Mouse (Mus musculus): ENCODE measurements around the gene Hist1h4a. TPM values are rescaled to one million over a fixed set of nuclear protein-coding genes. Genes with fewer than 3 reads are reported as not detected.
A peak's percentile ranks its signal among the peaks of the same experiment; 100 is the strongest.
"Not testable (repeated sequence)": the region's sequence is repeated elsewhere in the genome, so short reads cannot be mapped to it uniquely, and the experiment has no call there.

The Hist1h4a gene
- polyA plus RNA-seq, 1 experiment from 2014 or later = 1.1 TPM

GRCm38 (mm10) chr13:23764324-23765171 is 3.5 kb upstream of the Hist1h4a start:
- Histone ChIP-seq H3K27me3 (no peaks in the 10 kb centered on the region), H3K9me3 (no peaks in the 10 kb centered on the region), H3K27ac (replicated peaks) (peak overlapping the region; percentile 90), H3K4me2 (peak overlapping the region; percentile 79), H3K4me1 (replicated peaks) (peaks cover 29% of the 10 kb centered on the region), H3K9ac (peak overlapping the region; percentile 80), H3K4me3 (peak overlapping the region; percentile 59), H3K36me3 (no peaks in the 10 kb centered on the region)
- ATAC-seq (ENCODE audit: low read depth) = no peak
- WGBS = 31% methylated on average over 12 of the region's 12 CpGs

- H3K4me3 ChIP-seq = peak within 1 kb of the TSS; percentile 59
- H3K9ac ChIP-seq = peak within 1 kb of the TSS; percentile 80
- ATAC-seq (ENCODE audit: low read depth) = peak; percentile 74
Measured at GRCm38 (mm10) chr13:23763586-23764323, 2.7 kb upstream of the Hist1h4a start, which contains the start of gene Hist1h1a. Gene Hist1h1a, plus strand, starts transcription at chr13:23763666.

DNA sequence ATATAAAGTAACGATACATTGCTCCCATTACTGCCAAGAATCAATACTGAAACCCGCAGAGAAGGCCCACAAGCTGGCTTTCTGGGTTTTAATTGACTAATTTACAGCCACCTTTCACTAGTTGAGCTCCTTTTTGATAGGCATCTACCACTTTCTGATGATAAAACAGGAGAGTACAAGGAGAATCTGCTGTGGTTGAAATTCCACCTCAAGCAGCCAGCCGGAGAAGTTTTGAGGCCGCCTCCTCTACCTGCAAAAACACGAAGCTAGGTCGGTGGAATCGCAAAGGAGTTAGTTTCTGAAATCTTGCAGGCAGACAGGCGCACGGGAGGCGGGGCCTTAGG is 2.2 kb upstream of the Hist1h4a start:
- peaks cover 29% of the 10 kb centered on the region for H3K4me1 ChIP-seq (replicated peaks)
- ATAC-seq (ENCODE audit: low read depth) = no peak
- peak overlapping the region; percentile 90 for H3K27ac ChIP-seq (replicated peaks)
- peak overlapping the region; percentile 79 for H3K4me2 ChIP-seq
- peak overlapping the region; percentile 59 for H3K4me3 ChIP-seq
- no peaks in the 10 kb centered on the region for H3K27me3 ChIP-seq
- H3K36me3 ChIP-seq = no peaks in the 10 kb centered on the region
- under 1% methylated on average over 10 of the region's 10 CpGs for WGBS
- H3K9ac ChIP-seq = peak overlapping the region; percentile 47
- H3K9me3 ChIP-seq = no peaks in the 10 kb centered on the region

More at GRCm38 (mm10) chr13:23763586-23764323, 2.7 kb upstream of the Hist1h4a start, which contains the start of gene Hist1h1a:
- H3K4me1 ChIP-seq (replicated peaks) = peaks cover 29% of the 10 kb centered on the region
- H3K36me3 ChIP-seq = no peaks in the 10 kb centered on the region
- 3% methylated on average over 34 of the region's 34 CpGs for WGBS
- H3K27ac ChIP-seq (replicated peaks) = peak within 1 kb of the TSS; percentile 90
- H3K27me3 ChIP-seq = no peaks in the 10 kb centered on the region
- no peaks in the 10 kb centered on the region for H3K9me3 ChIP-seq
- peak within 1 kb of the TSS; percentile 79 for H3K4me2 ChIP-seq

DNA sequence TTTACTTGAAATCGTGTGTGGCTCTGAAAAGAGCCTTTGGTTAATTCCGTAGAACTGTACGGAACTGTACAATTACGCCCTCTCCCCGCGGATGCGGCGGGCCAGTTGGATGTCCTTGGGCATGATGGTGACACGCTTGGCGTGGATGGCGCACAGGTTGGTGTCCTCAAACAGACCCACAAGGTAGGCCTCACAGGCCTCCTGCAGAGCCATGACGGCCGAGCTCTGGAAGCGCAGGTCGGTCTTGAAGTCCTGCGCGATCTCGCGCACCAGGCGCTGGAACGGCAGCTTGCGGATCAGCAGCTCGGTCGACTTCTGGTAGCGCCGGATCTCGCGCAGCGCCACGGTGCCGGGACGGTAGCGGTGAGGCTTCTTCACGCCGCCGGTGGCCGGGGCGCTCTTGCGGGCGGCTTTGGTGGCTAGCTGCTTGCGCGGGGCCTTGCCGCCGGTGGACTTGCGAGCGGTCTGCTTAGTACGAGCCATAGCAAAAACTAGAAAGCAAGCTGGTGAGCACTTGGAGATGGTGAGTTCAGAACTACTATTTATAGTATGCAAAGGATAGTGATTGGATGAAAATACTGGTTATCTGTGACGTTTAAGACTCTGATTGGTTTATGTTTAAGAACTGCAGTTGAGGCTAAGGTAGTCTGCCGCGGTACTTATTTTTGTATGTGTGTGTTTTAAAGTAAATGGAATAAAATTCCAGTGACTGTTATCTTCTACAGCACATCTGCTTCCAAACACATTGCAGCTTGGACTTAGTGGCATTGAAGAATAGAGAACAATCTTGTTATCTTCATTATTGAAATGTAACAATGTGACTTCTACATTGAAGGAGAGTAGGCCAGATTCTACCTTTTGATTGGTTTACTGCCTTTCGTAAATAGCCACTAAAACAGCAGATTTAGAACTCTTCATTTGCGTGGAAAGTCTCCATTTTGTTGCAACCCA is 1.1 kb upstream of the Hist1h4a start, which contains the start of gene Hist1h3a:
Gene Hist1h3a (minus strand): TSS at position 516 of the 951 bp plus-strand sequence.
- not testable (repeated sequence) for H3K9me3 ChIP-seq, H3K36me3 ChIP-seq, H3K27me3 ChIP-seq
- peak; percentile 63 for ATAC-seq (ENCODE audit: low read depth)
- peak within 1 kb of the TSS; percentile 90 for H3K27ac ChIP-seq (replicated peaks)
- peak within 1 kb of the TSS; percentile 62 for H3K9ac ChIP-seq
- peaks cover 34% of the 10 kb centered on the region for H3K4me1 ChIP-seq (replicated peaks)
- under 1% methylated on average over 28 of the region's 52 CpGs for WGBS
- peak within 1 kb of the TSS; percentile 79 for H3K4me2 ChIP-seq
- H3K4me3 ChIP-seq = peak within 1 kb of the TSS; percentile 59

- no peaks in the 10 kb centered on the region for H3K9me3 ChIP-seq
- peak overlapping the region; percentile 79 for H3K4me2 ChIP-seq
- H3K9ac ChIP-seq = peak overlapping the region; percentile 60
- ATAC-seq (ENCODE audit: low read depth) = peak; percentile 21
- H3K36me3 ChIP-seq = no peaks in the 10 kb centered on the region
- H3K27me3 ChIP-seq = no peaks in the 10 kb centered on the region
- peak overlapping the region; percentile 90 for H3K27ac ChIP-seq (replicated peaks)
- 1% methylated on average over 23 of the region's 27 CpGs for WGBS
- peak overlapping the region; percentile 59 for H3K4me3 ChIP-seq
- peaks cover 34% of the 10 kb centered on the region for H3K4me1 ChIP-seq (replicated peaks)
Measured at GRCm38 (mm10) chr13:23760240-23760971, 624 bp downstream of the Hist1h4a start.

GRCm38 (mm10) chr13:23759916-23760239 is 1.2 kb downstream of the Hist1h4a start:
- Histone ChIP-seq H3K27ac (replicated peaks) (peak overlapping the region; percentile 90; the same call in 1 of the 2 replicates), H3K4me1 (replicated peaks) (peaks cover 34% of the 10 kb centered on the region), H3K4me3 (no peak overlapping the region), H3K4me2 (peak overlapping the region; percentile 79), H3K9ac (peak overlapping the region; percentile 60; the same call in 1 of the 2 replicates), H3K36me3 (no peaks in the 10 kb centered on the region), H3K27me3 (no peaks in the 10 kb centered on the region), H3K9me3 (no peaks in the 10 kb centered on the region)
- WGBS = 77% methylated on average over 1 of the region's 1 CpGs
- ATAC-seq (ENCODE audit: low read depth) = no peak

DNA sequence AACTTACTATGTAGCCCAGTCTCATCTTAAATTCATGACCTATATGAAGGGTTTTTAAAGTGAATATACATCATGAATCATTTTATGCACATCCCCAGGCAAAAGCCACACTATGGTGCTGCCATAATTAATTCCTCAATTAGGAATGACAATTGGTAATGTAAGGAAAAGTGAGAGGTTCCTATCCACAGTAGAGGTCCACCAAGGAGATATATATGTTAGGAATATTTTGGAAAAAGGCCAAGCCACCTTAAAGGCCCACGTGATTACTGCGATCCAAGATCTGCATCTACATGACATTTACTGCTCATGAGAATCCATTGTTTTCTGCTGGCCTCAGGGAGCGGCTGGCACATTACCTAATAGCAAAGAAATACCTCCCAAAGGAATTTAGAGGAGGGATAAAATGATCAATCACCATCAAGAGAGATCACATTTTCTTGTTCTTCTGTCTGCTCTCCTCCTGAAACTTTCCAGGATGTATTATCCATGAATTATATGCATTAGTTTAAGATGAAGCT is 1.7 kb downstream of the Hist1h4a start:
- Histone ChIP-seq H3K4me3 (no peak overlapping the region), H3K4me1 (replicated peaks) (peaks cover 31% of the 10 kb centered on the region), H3K27me3 (no peaks in the 10 kb centered on the region), H3K9ac (no peak overlapping the region), H3K4me2 (no peak overlapping the region), H3K9me3 (no peaks in the 10 kb centered on the region), H3K36me3 (no peaks in the 10 kb centered on the region), H3K27ac (replicated peaks) (no peak overlapping the region)
- WGBS = 24% methylated on average over 3 of the region's 3 CpGs
- no peak for ATAC-seq (ENCODE audit: low read depth)

- Histone ChIP-seq H3K4me1 (replicated peaks) (peaks cover 23% of the 10 kb centered on the region), H3K27me3 (no peaks in the 10 kb centered on the region), H3K27ac (replicated peaks) (no peak overlapping the region), H3K4me2 (peak overlapping the region; percentile 65), H3K4me3 (no peak overlapping the region), H3K36me3 (no peaks in the 10 kb centered on the region), H3K9ac (no peak overlapping the region), H3K9me3 (no peaks in the 10 kb centered on the region)
- WGBS = 41% methylated on average over 3 of the region's 3 CpGs
- ATAC-seq (ENCODE audit: low read depth) = no peak
Measured at GRCm38 (mm10) chr13:23757921-23758320, 3.1 kb downstream of the Hist1h4a start.

DNA sequence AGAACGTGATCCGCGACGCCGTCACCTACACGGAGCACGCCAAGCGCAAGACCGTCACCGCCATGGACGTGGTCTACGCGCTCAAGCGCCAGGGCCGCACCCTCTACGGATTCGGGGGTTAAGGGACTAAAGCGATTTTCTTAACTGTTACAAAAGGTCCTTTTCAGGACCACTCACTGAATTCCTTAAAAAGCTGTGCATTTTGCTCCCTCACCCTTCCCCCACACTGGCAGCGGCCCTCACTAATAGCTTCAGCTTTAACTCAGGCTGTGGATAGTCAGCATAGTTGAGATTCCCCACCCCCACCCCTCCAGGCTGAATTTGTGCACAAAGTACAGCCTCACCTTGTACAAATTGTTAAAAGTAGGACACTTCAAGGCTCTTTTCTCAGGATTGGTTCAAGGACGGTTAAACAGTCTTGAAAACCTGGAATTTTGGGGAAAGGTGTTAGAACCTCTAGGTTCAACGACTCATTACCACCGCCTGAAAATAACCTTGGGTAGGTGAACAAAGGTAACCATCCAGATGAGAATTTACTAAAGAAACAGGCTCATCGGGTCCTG is 3.7 kb downstream of the Hist1h4a start:
- Histone ChIP-seq H3K9me3 (no peaks in the 10 kb centered on the region), H3K27ac (replicated peaks) (peak overlapping the region; percentile 88), H3K4me3 (peak overlapping the region; percentile 37), H3K9ac (peak overlapping the region; percentile 61), H3K4me1 (replicated peaks) (peaks cover 25% of the 10 kb centered on the region), H3K4me2 (peak overlapping the region; percentile 65), H3K27me3 (no peaks in the 10 kb centered on the region), H3K36me3 (no peaks in the 10 kb centered on the region)
- ATAC-seq (ENCODE audit: low read depth) = peak; percentile 16; the same call in 1 of the 2 replicates
- 1% methylated on average over 23 of the region's 23 CpGs for WGBS

GRCm38 (mm10) chr13:23756790-23757189 is 4.2 kb downstream of the Hist1h4a start, which contains the start of gene Hist1h4b:
Gene Hist1h4b, plus strand, starts transcription at chr13:23757013.
- Histone ChIP-seq H3K4me1 (replicated peaks) (peaks cover 24% of the 10 kb centered on the region), H3K9ac (peak within 1 kb of the TSS; percentile 61), H3K9me3 (no peaks in the 10 kb centered on the region), H3K4me3 (peak within 1 kb of the TSS; percentile 37), H3K4me2 (peak within 1 kb of the TSS; percentile 65), H3K27ac (replicated peaks) (peak within 1 kb of the TSS; percentile 88), H3K27me3 (no peaks in the 10 kb centered on the region), H3K36me3 (no peaks in the 10 kb centered on the region)
- peak; percentile 77 for ATAC-seq (ENCODE audit: low read depth)
- 0% methylated on average over 17 of the region's 22 CpGs for WGBS
